Mouse (Mus musculus) heart, adult 2 months (tissue): Measurements from ENCODE around the gene Arnt.

Experiments used
- CTCF ChIP-seq: fragments of 200-600 bp; IDR thresholded peaks from 2 replicates; pipeline ENCODE4 v1.8.1; 2022; ENCODE audit warnings: antibody characterized with exemption, mild to moderate bottlenecking, moderate library complexity
- EP300 ChIP-seq: fragments of 200-500 bp; IDR thresholded peaks from 2 replicates; pipeline ENCODE4 v1.6.1; 2011; ENCODE audit warnings: low read depth, low read length, control low read depth; ENCODE audit not compliant: insufficient read depth
- POLR2A ChIP-seq: fragments of 200-500 bp; IDR thresholded peaks from 2 replicates; pipeline ENCODE4 v1.6.1; 2011; ENCODE audit warnings: mild to moderate bottlenecking, low read depth, low read length, control low read depth; ENCODE audit not compliant: insufficient read depth

DNA sequence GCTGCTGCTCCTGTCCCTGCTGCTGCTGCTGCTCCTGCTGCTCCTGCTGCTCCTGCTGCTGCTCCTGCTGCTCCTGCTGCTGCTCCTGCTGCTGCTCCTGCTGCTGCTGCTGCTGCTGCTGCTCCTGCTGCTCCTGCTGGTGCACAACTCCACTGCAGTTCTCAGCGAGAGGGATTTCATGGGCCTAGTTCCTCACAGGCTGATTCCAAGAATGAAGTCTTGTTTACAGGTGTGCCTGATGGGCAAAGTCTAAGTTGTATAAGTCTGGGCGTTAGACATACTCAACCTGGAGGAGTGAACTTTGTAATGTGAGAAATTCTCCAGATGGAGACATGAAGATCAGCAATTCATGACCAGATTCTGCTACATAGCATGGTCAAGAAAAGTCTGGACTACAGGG is 90.5 kb downstream of the Arnt start:
- TF ChIP-seq CTCF (no peak), POLR2A (no peak), EP300 (no peak)
